Mouse (Mus musculus) intestine, embryonic 15.5 days (tissue): ENCODE data around the gene Hk3. TPM values are rescaled to one million over a fixed set of nuclear protein-coding genes. Genes with fewer than 3 reads are reported as not detected.
A peak's percentile ranks its signal among the peaks of the same experiment; 100 is the strongest.

Experiments
- ATAC-seq: fragments of 200-750 bp; cut with Nextera tagmentation; 2 replicates; pipeline ENCODE4 v1.8.0; 2017; ENCODE audit warnings: moderate TSS enrichment, moderate library complexity
- H3K27ac ChIP-seq: fragments of 300-500 bp; sonication (generic); 2 replicates; pipeline ENCODE4 v1.5.1; 2015; ENCODE audit warnings: mild to moderate bottlenecking, inconsistent platforms
- H3K27me3 ChIP-seq: fragments of 300-500 bp; sonication (generic); replicated peaks from 2 replicates; pipeline ENCODE4 v1.6.1; 2015; ENCODE audit warnings: inconsistent platforms
- H3K36me3 ChIP-seq: fragments of 300-500 bp; sonication (generic); 2 replicates; pipeline ENCODE4 v1.6.1; 2015; ENCODE audit warnings: inconsistent platforms
- H3K4me1 ChIP-seq: fragments of 300-500 bp; sonication (generic); replicated peaks from 2 replicates; pipeline ENCODE4 v1.6.1; 2015; ENCODE audit warnings: inconsistent platforms
- H3K4me2 ChIP-seq: fragments of 300-500 bp; sonication (generic); replicated peaks from 2 replicates; pipeline ENCODE4 v1.6.1; 2015; ENCODE audit warnings: mild to moderate bottlenecking, inconsistent platforms
- H3K4me3 ChIP-seq: fragments of 300-500 bp; sonication (generic); replicated peaks from 2 replicates; pipeline ENCODE4 v1.5.1; 2015; ENCODE audit warnings: inconsistent platforms
- H3K9ac ChIP-seq: fragments of 300-500 bp; sonication (generic); 2 replicates; pipeline ENCODE4 v1.6.1; 2015; ENCODE audit warnings: inconsistent platforms
- H3K9me3 ChIP-seq: fragments of 300-500 bp; sonication (generic); 2 replicates; pipeline ENCODE4 v1.6.1; 2016; ENCODE audit warnings: inconsistent platforms
- WGBS: fragments of 180-500 bp; shearing (Covaris S2); methylation state at CpG from one replicate; pipeline ENCODE4 v1.1.7; 2015; 5-methylcytosine and 5-hydroxymethylcytosine counted together
- polyA plus RNA-seq: library from polyadenylated mRNA; unstranded; fragments of >200 nt; fragmentation: Nextera tagmentation; extraction: Ambion mirVana; gene quantifications from 2 replicates; pipeline ENCODE4 v1.2.1, GENCODE M21; 2015

Gene Hk3
- polyA plus RNA-seq, 1 experiment from 2014 or later = 1.2 TPM

DNA sequence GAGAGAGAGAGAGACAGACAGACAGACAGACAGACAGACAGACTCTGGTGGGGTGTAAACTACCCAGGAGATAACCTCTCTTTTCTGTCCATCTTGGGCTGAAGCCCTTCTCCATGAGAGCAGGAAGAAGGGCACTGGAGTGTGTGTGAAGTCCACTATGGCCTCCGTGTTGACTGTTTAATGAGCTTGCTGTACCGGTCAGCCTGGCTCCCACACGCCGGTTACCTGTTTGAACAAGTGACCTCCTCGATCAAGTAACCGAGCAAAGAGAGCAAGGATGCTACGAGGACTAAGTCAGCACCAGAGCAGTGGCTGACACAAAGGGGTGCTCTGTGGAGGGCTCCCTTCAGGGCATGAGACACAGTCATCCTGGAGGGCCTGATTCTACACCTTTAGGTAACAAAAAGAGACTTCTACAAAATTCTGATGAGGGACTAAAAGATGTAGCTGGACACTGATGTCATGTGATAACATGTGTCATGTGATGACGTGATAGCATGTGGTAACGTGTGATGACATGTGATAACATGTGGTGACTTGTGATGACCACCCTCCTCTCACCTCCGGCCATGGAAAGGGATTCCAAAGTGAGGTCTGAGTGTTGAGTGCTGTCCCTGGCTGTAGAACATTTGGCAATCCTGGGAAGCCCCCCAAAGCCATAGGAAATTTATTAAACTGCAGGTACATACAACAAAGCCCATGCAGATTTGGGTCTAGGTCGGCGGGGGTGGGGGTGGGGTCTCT lies 3.9 kb downstream of the Hk3 start:
- no peak overlapping the region for H3K27ac ChIP-seq
- no peaks in the 10 kb centered on the region for H3K9me3 ChIP-seq
- no peak overlapping the region for H3K4me3 ChIP-seq
- H3K27me3 ChIP-seq = no peaks in the 10 kb centered on the region
- no peak overlapping the region for H3K4me2 ChIP-seq
- H3K4me1 ChIP-seq = 0 out of 2 replicates have a peak, but pooled peaks cover under 1% of the 10 kb centered on the region
- 80% methylated on average over 12 of the region's 12 CpGs for WGBS
- H3K36me3 ChIP-seq = no peaks in the 10 kb centered on the region
- no peak for ATAC-seq
- H3K9ac ChIP-seq = no peak overlapping the region

DNA sequence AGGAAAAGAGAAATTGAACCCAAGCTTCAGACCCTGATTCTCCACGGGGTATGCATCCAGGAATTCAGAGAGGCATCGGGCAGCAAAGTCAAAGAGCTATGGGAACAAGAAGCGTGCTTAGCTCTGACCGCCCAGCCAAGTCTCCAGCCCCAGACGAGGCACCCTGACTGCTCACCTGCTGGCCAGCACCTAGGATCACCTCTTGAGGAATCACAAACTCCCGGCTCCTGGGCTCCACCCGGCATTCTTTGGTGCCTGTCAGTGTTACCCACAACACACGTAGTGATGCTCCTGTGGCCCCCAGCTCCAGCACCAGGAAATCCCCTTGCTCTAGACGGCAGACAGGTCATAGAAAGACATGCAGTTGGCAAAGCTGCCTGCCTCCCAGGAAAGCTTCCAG lies 6.7 kb downstream of the Hk3 start:
- Histone ChIP-seq H3K4me1 (0 out of 2 replicates have a peak, but pooled peaks cover 3% of the 10 kb centered on the region), H3K9ac (no peak overlapping the region), H3K27ac (no peak overlapping the region), H3K4me3 (no peak overlapping the region), H3K27me3 (no peaks in the 10 kb centered on the region), H3K4me2 (no peak overlapping the region), H3K36me3 (no peaks in the 10 kb centered on the region), H3K9me3 (no peaks in the 10 kb centered on the region)
- WGBS = 67% methylated on average over 9 of the region's 9 CpGs
- no peak for ATAC-seq

DNA sequence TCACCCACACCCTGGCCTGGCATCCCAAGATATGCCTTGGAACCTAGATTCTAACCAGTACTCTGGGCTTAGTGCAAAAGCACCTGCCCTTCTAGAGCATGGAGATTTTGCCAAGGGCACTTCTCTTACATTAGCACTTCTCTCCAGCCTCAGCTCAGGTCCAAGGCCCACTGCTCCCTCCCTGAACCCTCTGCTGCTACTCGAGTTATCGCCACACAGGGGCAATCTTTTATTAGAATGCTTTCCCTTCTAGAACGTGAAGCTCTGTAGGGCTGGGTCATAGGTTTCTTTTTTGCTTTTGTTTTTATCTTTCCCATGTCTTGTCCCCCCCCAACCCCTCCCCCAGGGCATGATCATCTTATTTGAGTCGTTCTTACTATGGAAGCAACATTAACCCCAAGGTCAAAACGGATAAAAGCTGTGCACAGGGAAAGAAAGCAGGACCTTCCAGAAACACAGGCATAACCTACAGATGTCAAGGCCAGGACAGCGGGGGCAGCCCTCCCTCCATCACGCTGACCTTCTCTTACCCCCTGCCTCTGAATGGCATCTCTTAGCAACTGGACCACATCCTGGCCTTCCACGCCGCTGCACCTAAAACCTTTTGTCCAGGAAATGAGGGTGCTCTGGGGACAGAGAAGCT lies 7.4 kb downstream of the Hk3 start:
- Histone ChIP-seq H3K27ac (no peak overlapping the region), H3K9me3 (no peaks in the 10 kb centered on the region), H3K4me1 (0 out of 2 replicates have a peak, but pooled peaks cover 3% of the 10 kb centered on the region), H3K9ac (no peak overlapping the region), H3K4me3 (no peak overlapping the region), H3K36me3 (no peaks in the 10 kb centered on the region), H3K27me3 (no peaks in the 10 kb centered on the region), H3K4me2 (no peak overlapping the region)
- 29% methylated on average over 9 of the region's 9 CpGs for WGBS
- ATAC-seq = no peak

DNA sequence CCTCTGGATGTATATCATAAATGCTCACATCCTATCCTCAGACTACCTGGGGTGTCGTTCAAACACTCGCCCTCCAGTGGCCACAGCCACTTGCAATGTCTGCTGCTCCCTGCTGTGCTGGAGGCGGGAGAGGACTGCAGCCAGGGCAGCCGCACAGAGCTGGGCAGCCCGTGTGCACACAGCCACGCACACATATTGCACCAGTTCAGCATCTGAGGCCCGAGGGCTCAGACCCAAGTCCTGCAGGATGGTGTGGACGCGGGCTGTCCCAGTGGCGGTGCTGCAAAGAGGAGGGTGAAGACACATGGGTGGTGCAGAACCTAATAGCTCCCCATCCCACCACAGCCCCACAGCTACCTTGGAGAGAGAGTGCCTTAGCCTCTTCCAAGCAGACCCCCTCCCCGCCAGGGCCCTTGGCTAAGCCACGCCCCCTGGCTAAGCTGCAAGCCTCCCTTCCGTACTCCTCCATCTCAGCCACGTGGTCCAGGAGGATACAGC lies 9.2 kb downstream of the Hk3 start:
- H3K36me3 ChIP-seq = no peaks in the 10 kb centered on the region
- no peak overlapping the region for H3K4me2 ChIP-seq

DNA sequence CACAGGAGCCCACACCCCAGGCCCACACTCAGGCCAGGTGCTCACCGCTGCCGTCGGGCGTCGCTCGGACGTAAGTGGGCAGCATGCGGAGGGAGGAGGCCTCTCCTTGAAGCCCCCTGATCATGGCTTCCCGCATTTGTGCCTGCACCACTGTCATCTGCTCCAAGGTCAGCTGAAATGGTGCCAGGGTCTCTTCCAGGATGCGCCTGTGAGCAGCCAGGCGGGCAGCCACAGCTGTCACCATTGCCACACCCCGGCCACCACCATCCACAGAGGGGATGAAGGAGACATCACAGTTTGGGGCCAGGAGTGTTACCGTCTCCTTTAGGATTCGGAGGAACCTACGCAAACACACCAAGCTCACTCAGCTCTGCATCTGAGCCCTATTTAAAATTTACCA lies 10.1 kb downstream of the Hk3 start:
- Histone ChIP-seq H3K27ac (no peak overlapping the region), H3K9ac (no peak overlapping the region), H3K4me3 (no peak overlapping the region), H3K4me2 (no peak overlapping the region), H3K9me3 (no peaks in the 10 kb centered on the region), H3K36me3 (no peaks in the 10 kb centered on the region), H3K27me3 (no peaks in the 10 kb centered on the region), H3K4me1 (0 out of 2 replicates have a peak, but pooled peaks cover 3% of the 10 kb centered on the region)
- WGBS = 87% methylated on average over 15 of the region's 15 CpGs
- no peak for ATAC-seq

More for the DNA sequence above, 9.2 kb downstream of the Hk3 start:
- no peaks in the 10 kb centered on the region for H3K27me3 ChIP-seq
- ATAC-seq = no peak
- no peaks in the 10 kb centered on the region for H3K9me3 ChIP-seq
- no peak overlapping the region for H3K27ac ChIP-seq
- no peak overlapping the region for H3K9ac ChIP-seq
- 0 out of 2 replicates have a peak, but pooled peaks cover 3% of the 10 kb centered on the region for H3K4me1 ChIP-seq
- 5% methylated on average over 14 of the region's 14 CpGs for WGBS
- no peak overlapping the region for H3K4me3 ChIP-seq

DNA sequence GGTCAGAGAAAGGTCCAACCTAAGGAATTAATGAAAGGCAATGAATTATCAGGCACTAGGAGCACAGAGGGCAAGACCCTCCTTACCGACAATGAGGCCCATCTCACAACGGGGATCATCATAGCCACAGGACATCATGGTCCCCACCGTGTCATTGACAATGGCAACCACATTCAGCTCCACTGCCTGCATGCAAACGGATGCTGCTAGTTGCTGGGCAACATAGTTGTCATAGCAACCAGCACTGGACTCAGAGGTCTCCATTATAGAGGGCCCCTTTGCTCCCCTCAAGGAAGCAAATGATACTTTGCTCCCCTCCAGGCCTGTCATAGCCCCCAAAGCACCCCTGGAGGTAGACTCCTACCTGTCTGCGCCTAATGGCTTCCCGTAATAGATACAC lies 12.6 kb downstream of the Hk3 start:
- no peak for ATAC-seq
- Histone ChIP-seq H3K27me3 (0 out of 2 replicates have a peak, but pooled peaks cover 3% of the 10 kb centered on the region), H3K27ac (no peak overlapping the region), H3K4me2 (no peak overlapping the region), H3K36me3 (no peaks in the 10 kb centered on the region), H3K9me3 (no peaks in the 10 kb centered on the region), H3K4me3 (no peak overlapping the region), H3K9ac (no peak overlapping the region), H3K4me1 (0 out of 2 replicates have a peak, but pooled peaks cover 3% of the 10 kb centered on the region)
- 75% methylated on average over 6 of the region's 6 CpGs for WGBS

DNA sequence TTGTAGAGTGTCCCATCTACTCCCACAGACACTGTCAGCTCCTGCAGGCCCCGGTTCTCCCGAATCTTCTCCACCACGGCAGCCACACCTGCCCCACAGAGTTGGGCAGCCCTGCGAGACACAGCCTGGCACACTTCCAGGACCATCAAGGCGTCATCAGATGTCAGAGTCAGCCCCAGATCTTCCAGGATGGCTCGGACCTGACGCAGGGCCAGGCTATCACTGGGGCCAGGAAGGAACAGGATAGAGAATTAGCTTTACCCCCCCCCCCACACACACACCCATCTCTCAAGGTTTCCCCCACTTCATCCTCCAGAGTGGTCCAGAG lies 14.8 kb downstream of the Hk3 start:
- Histone ChIP-seq H3K9me3 (no peaks in the 10 kb centered on the region), H3K9ac (no peak overlapping the region), H3K4me3 (no peak overlapping the region), H3K4me2 (no peak overlapping the region), H3K27ac (no peak overlapping the region), H3K4me1 (no peaks in the 10 kb centered on the region), H3K36me3 (no peaks in the 10 kb centered on the region), H3K27me3 (0 out of 2 replicates have a peak, but pooled peaks cover 3% of the 10 kb centered on the region)
- no peak for ATAC-seq
- WGBS = 72% methylated on average over 7 of the region's 7 CpGs

DNA sequence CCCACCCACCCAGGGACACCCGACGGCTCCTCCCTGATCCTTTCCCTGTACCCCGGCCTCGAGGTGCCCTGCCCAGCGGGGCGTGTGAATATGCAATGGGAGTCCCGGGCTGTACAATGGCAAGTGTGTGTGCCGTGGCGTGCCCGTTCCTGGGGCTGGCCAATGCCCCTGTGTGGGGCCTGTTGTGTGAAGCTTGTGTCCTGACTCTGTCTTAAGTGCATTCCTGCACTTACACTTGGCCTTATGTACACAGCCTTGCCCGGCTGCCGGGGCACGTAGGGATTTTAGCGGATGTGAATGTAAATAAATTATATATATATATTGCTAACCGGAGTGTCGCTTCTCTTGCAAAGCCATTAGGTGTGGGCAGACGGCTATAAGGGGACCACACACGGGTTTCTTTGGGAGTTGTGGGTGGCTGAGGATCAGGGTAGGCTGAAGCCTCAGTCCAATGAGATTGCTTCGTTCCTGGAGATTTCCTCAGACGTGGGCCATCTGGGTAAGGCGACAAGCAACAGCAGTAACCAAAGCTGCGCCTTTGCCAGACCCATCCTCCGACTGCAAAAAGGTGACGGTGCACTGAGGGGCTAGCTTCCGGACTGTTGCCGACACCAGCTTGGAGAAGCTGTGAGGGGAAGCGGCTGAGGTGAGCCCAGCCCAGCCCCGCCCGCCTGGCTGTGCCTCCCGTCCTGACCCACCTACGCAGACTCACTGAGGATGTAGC lies 15.3 kb downstream of the Hk3 start:
- WGBS = 48% methylated on average over 31 of the region's 31 CpGs
- no peak for ATAC-seq

DNA sequence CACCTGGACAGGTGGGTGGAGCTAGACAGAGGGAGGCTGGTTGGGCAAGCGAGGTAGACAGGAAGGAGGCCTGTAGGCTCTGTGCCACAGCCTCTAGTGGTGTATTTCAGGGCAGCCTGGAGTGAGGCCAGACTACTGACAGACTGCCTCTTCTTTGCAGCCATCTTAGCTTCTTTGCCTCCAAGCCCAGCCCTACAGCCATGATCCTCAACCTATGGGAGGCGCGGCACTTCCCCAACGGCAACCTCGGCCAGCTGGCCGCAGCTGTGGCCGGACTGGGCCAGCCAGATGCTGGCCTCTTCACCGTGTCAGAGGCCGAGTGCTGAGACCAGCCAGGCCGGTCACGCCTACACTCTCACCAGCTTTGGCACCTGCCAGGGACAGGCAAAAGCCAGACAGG lies 16.5 kb downstream of the Hk3 start:
- H3K4me3 ChIP-seq = no peak overlapping the region
- H3K36me3 ChIP-seq = no peaks in the 10 kb centered on the region
- ATAC-seq = 0 out of 2 replicates have a peak, but pooled peaks have one; percentile 17
- 0 out of 2 replicates have a peak, but pooled peaks cover 3% of the 10 kb centered on the region for H3K27me3 ChIP-seq
- H3K4me2 ChIP-seq = no peak overlapping the region
- no peaks in the 10 kb centered on the region for H3K4me1 ChIP-seq
- no peaks in the 10 kb centered on the region for H3K9me3 ChIP-seq
- H3K9ac ChIP-seq = no peak overlapping the region
- 58% methylated on average over 11 of the region's 11 CpGs for WGBS
- no peak overlapping the region for H3K27ac ChIP-seq

More for the DNA sequence above, 15.3 kb downstream of the Hk3 start:
- no peaks in the 10 kb centered on the region for H3K4me1 ChIP-seq
- H3K4me3 ChIP-seq = no peak overlapping the region
- no peaks in the 10 kb centered on the region for H3K9me3 ChIP-seq
- no peak overlapping the region for H3K27ac ChIP-seq
- no peak overlapping the region for H3K4me2 ChIP-seq
- H3K9ac ChIP-seq = no peak overlapping the region
- H3K36me3 ChIP-seq = no peaks in the 10 kb centered on the region
- 0 out of 2 replicates have a peak, but pooled peaks cover 3% of the 10 kb centered on the region for H3K27me3 ChIP-seq

DNA sequence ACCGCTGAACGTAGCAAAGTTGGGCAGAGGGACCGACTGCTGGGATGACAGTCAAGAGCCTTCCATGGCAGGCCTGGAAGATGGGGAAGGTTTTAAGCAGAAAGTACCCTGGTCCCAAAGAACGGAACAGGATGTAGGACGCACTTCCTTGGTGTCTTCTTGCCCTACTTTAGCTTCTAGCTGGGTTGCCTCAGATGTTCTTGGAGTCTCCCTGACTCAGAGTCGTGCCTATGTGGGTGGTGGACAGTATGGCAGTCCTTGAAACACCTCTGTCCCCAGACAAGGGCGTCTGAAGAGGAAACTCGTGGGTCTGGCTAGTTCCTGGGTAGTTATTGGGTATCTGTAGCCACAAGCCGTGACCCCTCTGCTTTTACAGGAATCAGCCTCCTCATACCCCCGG lies 19.1 kb downstream of the Hk3 start:
- Histone ChIP-seq H3K4me2 (no peak overlapping the region), H3K27ac (no peak overlapping the region), H3K9ac (no peak overlapping the region), H3K9me3 (no peaks in the 10 kb centered on the region), H3K4me3 (no peak overlapping the region), H3K27me3 (0 out of 2 replicates have a peak, but pooled peaks cover 3% of the 10 kb centered on the region), H3K4me1 (no peaks in the 10 kb centered on the region), H3K36me3 (no peaks in the 10 kb centered on the region)
- ATAC-seq = no peak
- 73% methylated on average over 10 of the region's 10 CpGs for WGBS

DNA sequence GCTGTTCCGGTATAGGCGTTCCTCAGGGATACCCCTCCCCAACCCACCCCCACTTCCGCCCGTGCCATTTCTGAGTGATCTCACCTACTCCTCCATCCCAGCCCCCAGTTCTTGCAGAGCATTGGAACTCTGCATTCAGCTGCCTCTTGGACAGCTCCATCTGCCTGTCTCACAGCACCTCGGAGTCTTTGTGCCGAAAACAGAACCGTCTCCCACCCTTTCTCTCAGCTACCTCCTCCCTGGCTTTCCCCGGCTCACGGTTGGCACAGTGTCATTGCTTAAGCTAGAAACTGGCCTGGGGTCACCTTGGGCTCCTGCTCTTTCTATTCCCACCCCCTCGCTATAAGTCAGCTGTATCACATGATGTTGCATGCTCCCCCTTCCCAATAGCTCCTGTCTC lies 20.8 kb downstream of the Hk3 start:
- H3K9ac ChIP-seq = no peak overlapping the region
- H3K27me3 ChIP-seq = 0 out of 2 replicates have a peak, but pooled peaks cover 3% of the 10 kb centered on the region
- H3K4me3 ChIP-seq = no peak overlapping the region
- no peak overlapping the region for H3K27ac ChIP-seq
- H3K4me1 ChIP-seq = no peaks in the 10 kb centered on the region
- H3K4me2 ChIP-seq = no peak overlapping the region
- H3K9me3 ChIP-seq = no peaks in the 10 kb centered on the region
- H3K36me3 ChIP-seq = no peaks in the 10 kb centered on the region
- no peak for ATAC-seq
- 80% methylated on average over 10 of the region's 10 CpGs for WGBS

DNA sequence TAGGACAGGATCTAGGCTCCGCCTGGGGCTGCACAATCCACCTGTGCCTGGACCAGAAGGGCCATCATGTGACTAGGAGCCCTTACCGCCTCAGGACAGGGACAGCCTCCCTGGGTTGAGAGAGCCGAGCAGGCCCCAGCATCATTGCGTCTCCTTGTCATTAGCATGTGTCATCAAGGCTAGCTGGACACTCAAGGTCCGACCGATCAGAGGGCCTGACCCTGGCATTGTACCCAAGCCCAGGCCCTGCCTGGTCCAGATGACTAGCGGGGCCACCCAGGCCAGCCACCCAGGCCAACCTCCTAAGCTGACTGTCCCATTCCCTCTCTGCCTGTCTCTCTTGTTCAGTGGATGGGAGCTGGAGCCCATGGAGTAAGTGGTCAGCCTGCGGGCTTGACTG lies 23.6 kb downstream of the Hk3 start:
- no peak overlapping the region for H3K4me2 ChIP-seq
- H3K9me3 ChIP-seq = no peaks in the 10 kb centered on the region
- no peak overlapping the region for H3K27ac ChIP-seq
- no peaks in the 10 kb centered on the region for H3K27me3 ChIP-seq
- 87% methylated on average over 8 of the region's 8 CpGs for WGBS
- no peak overlapping the region for H3K4me3 ChIP-seq
- H3K4me1 ChIP-seq = no peaks in the 10 kb centered on the region
- H3K36me3 ChIP-seq = no peaks in the 10 kb centered on the region
- no peak overlapping the region for H3K9ac ChIP-seq
- no peak for ATAC-seq
